Mouse (Mus musculus) MEL (cell line): ENCODE data around the gene Ankrd54.

Experiments used
- CTCF ChIP-seq, 3 experiments: IDR thresholded peaks in 2 of 3; conservative IDR thresholded peaks in 1 of 3; 2 replicates each; pipeline ENCODE4 v1.5.1; 2011 to 2012; ENCODE audit warnings: low read length in 3 of 3, low read depth in 2 of 3, mild to moderate bottlenecking in 2 of 3, improper control_type of control experiment in 1 of 3, inconsistent platforms in 1 of 3, mixed read lengths in 1 of 3, moderate library complexity in 1 of 3; ENCODE audit not compliant: control insufficient read depth in 1 of 3, insufficient read depth in 1 of 3, poor library complexity in 1 of 3, severe bottlenecking in 1 of 3
- GABPA ChIP-seq: IDR thresholded peaks from 2 replicates; pipeline ENCODE4 v1.6.1; 2012; ENCODE audit warnings: low read depth, mild to moderate bottlenecking, inconsistent platforms, low read length, improper control_type of control experiment, moderate library complexity
- POLR2A ChIP-seq, 2 experiments: IDR thresholded peaks; 2 replicates each; pipeline ENCODE4 v1.6.1; 2011 to 2012; ENCODE audit warnings: low read length in 2 of 2, mild to moderate bottlenecking in 2 of 2, control low read depth in 1 of 2, improper control_type of control experiment in 1 of 2, low read depth in 1 of 2, moderate library complexity in 1 of 2; ENCODE audit not compliant: control insufficient read depth in 1 of 2, insufficient read depth in 1 of 2, poor library complexity in 1 of 2
- UBTF ChIP-seq: IDR thresholded peaks from 2 replicates; pipeline ENCODE4 v1.6.1; 2012; ENCODE audit warnings: low read depth, mild to moderate bottlenecking, inconsistent platforms, low read length, improper control_type of control experiment, moderate library complexity, borderline replicate concordance; ENCODE audit not compliant: insufficient read depth

GRCm38 (mm10) chr15:79096556-79096955 lies 33.9 kb upstream of the Ankrd54 start:
- TF ChIP-seq GABPA (no peak), UBTF (no peak), POLR2A (IDR thresholded peaks at IDR 0.05; ENCODE audit: control insufficient read depth in 1 of 2, insufficient read depth in 1 of 2, low read depth in 1 of 2, low read length in 2 of 2, poor library complexity in 1 of 2) (no peak), CTCF (IDR thresholded peaks at IDR 0.05 in 2 of 3, conservative IDR thresholded peaks at IDR 0.05 in 1 of 3; ENCODE audit: control insufficient read depth in 1 of 3, insufficient read depth in 1 of 3, low read depth in 2 of 3, low read length in 3 of 3, poor library complexity in 1 of 3, severe bottlenecking in 1 of 3) (no peak)
